Mouse (Mus musculus): ENCODE data around the gene Smarcb1.
"Not testable (repeated sequence)": the region's sequence is repeated elsewhere in the genome, so short reads cannot be mapped to it uniquely, and the experiment has no call there.

Gene Smarcb1

DNA sequence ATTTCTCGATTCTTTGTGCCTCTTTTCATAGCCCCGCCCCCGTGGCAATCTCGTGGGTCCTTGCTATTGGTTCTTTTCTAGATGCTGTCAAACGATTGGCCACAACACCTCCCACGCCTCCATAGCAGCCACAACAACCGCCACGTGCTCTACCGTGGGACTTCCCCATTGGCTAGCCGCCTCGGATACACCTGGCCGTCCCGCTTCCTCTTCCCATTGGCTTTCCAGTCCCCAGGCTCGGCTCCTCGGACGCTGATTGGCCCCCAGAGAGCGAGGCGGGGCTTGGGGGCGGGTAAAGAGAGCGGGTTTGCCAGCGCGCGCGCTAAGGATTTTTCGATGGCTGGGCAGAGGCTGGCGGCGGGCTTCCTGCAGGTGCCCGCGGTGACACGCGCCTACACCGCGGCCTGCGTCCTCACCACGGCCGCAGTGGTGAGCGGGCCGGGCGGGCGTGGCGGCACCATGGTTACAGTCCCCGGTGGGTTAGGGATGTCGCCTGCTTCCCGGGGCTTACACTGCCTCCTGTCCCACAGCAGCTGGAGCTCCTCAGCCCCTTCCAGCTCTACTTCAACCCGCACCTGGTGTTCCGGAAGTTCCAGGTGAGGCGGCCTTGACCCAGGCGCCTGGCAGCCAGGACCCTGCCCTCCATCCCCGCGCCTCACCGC, 28.2 kb downstream of the Smarcb1 start, which contains the start of gene Derl3:
Gene Derl3 (plus strand): TSS at position 325 of the 662 bp plus-strand sequence.
- peak; percentile 95 to 96 for DNase-seq (ENCODE audit: low read depth in 2 of 2, low spot score in 2 of 2)

DNA sequence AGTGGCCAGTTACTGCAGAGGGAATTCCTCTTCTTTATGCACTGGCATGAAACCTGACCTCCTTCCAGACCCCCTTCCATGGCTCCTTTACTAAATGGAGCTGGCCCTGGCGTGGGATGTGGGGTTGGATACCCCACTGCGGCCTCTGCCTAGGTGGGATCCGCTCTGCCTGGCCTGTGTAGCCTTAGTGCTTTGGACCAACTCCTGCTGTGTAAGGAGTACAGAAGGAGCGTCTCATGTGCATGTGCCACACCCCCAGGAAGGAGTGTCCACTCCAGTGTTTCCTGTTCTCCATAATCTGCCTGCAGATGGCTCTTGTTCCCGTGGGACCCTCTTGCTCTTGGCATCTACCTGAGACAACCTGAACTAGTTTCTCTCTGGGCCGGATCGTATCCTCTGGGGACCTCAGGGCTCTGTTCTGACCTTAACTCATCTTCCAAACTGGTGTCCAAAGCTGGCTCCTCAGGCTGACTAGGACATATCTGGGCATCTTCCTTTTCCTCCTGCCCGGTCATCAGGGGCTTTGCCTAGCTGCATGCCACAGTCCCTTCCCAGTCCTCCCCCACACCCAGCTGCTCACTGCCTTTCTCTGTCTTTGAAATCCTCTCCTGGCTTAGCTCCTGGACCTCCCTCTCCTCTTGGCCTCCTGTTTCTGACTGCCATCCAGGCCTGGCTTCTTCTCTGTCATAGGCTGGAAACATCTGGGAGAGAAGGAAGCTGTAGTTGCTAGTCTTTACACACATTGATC, 31.8 kb downstream of the Smarcb1 start:
- no peak for DNase-seq (ENCODE audit: low read depth in 2 of 2, low spot score in 2 of 2)

DNA sequence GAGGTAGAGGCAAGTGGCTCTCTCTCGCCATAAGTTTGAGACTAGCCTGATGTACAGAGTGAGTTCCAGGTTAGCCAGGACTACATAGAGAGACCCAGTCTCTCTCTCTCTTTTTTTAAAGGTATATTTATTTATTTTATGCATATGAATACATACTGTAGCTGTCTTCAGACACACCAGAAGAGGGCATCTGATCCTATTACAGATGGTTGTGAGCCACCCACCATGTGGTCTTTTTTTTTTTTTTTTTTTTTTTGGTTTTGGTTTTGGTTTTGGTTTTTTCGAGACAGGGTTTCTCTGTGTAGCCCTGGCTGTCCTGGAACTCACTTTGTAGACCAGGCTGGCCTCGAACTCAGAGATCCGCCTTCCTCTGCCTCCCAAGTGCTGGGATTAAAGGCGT, 33.9 kb downstream of the Smarcb1 start:
- DNase-seq (ENCODE audit: low read depth in 2 of 2, low spot score in 2 of 2): not testable (repeated sequence)

DNA sequence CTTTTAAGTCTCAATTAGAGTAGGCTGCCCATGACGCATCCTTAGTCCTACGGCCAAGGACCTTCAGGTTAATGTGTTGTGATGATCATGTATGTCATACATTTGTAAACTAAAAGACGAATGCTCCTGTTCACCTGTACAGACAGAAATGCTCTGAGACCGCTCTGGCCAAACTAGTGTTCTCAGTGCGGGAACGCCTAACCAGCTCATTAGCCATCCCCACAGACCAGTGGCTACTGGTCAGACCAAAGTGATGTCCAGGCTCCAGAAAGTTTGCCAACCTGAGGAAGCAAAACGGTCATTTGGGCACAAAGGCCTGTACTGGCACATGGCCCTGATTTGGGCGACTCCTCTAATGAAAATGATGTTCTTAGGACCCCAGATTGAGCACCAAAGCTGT, 36.7 kb downstream of the Smarcb1 start:
- DNase-seq (ENCODE audit: low read depth in 2 of 2, low spot score in 2 of 2): no peak

DNA sequence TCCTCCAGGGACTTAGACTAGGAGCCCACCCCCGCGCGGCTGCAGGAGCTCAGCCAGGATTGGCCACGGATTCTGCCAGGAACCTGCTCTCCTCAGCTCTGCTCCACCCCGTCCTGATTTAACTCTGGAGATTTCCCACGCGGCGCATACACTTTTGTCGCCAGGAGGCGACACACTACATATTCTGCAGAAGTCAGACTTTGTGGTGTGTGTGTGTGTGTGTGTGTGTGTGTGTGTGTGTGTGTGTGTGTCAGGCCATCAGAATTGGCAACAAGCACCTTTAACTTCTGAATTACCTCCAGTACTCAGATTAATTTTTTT, 38.2 kb downstream of the Smarcb1 start:
- peak; percentile 56 to 66 for DNase-seq (ENCODE audit: low read depth in 2 of 2, low spot score in 2 of 2)

DNA sequence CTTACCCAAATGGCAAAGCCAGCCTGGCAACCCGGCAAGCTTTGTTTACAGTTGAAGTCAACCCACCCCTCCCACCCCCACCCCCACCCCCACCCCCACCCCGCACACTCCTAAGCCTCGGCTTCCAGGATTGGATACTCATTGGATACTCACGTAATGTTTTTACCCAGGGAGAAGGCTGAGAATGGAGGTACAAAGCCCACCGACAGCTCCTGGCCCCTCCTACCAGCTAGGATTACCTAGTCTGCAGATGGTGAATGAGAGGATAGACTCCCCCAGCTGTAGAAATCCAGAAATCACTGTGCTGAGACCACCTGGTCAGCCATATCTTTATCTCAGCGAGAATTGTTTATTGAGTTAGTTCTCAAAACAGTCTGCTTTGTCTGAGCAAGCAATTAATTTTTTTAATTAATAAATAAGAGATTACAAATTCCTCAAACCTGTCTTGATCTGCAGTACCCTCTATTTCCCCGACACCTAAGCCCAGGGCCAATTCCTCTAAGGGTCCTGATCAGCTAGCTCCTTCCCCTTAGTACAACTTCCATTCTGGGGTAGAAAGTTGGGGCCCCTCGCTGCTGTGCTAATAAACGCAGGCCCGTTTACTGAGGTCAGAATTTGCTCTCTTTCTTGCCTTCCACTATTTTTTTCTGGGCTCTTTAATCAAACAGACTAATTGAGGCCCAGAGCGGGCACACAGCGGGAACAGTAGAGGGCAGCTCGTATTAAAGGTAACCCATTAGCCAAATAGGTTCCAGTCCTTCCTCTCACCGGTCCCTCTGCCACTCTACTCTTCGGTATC, 38.8 kb downstream of the Smarcb1 start:
- DNase-seq (ENCODE audit: low read depth in 2 of 2, low spot score in 2 of 2): no peak

DNA sequence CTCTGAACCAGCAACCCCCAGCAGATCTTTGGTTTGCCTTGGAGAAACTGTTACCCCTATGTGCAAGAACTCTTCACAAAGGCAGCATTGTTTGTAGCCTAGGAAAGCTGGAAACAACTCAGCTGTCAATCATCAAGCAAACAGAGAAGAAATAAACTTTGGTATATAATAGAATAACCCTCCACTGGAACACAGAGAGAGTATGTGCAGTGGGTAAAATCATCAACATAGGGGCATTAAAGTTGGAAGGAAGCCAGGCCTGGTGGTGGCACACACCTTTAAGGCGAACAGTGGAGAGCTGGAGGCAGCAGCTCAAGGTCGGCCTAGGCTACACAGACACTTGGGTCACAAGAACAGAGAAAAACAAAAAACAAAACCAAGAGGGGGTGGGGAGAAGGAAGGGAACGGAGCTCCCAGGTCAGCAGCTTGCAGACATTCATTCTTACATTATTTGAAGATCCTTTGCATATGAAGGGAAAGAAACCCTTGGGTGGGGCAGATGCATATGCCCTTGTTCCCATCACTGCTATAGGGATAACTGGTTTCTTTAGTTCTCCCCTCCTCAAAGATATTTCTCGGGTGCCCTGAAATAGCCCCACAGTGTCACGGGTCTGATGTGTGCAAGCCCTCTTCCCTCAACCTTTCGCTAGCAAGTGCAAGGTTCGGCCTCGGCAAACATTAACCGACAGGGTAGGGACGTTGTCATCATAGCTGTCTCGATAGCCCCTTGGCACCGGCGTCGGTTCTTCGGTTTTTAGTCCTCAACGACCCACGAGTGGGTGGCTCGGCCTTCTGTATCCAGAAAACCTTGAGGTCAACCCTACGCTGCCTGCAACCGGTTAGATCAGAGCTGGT, 39.6 kb downstream of the Smarcb1 start:
- DNase-seq (ENCODE audit: low read depth in 2 of 2, low spot score in 2 of 2): no peak

DNA sequence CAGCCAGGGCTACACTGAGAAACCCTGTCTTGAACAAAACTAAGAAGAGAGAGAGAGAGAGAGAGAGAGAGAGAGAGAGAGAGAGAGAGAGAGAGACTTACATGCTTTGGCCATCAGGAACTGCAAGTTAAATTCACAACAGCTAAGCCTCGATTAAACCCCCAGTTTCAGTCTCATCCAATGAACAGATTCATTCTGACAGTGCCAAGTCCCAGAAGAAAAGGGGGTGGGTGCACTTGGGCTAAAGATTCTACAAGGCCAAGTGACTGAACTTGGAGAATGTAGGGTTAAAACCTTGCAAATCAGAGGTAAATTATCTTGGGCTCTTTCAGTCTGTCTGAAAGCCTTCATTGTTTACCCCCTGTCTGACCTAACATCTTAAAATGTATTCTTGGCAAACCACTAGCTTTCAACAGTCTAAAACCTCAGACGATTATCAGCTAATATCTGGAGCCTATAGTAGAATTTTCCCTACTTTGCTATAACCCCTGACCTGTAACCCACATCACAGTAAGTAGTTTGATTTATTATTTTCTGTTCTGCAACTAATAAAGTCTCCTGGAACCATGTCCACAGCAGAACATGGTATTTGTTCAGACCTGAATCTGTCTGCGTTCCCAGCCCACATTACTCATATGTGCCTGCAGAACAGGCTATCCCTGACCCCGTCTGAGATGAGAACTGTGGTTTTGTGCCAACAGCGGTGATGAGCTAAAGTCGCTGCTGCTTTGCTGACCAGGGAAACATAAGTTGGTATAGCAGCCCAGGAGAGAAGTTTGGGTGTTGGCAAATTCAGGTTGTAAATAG, 40.4 kb downstream of the Smarcb1 start:
- no peak for DNase-seq (ENCODE audit: low read depth in 2 of 2, low spot score in 2 of 2)

DNA sequence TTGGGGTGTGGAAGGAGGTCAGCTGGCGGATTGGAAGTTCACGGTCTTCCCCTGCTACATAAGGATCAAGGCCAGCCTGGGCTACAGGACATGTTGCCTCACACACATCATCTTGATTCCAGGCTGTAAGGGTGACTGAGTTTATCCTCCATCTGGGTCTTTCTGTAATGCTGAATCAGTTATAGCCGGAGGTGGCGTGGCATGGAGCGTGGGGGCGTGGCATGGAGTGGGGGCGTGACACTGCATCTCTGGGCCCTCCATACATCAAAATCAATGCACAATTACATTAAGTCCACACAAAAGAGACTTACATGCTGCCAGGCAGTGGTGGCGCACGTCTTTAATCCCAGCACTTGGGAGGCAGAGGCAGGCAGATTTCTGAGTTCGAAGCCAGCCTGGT, 41.1 kb downstream of the Smarcb1 start:
- DNase-seq (ENCODE audit: low read depth in 2 of 2, low spot score in 2 of 2): no peak

DNA sequence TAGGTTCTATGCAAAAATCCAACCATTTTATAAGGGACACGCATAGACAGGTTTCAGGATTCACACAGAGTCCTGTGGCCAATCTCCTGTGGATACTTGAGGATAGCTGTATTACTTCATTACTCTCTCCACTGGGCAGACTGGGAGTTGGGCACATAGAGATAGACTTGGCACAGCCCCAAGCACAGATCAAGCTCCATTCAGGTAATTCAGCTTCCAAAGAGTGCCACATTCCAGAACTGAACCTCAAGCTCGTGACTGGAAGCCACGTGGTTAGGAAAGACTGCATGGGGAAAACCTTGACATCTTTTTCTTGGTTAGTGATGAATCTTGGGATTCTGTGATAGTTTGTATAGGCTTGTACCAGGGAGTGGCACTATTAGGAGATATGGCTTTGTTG, 42.6 kb downstream of the Smarcb1 start:
- DNase-seq (ENCODE audit: low read depth in 2 of 2, low spot score in 2 of 2): no peak

DNA sequence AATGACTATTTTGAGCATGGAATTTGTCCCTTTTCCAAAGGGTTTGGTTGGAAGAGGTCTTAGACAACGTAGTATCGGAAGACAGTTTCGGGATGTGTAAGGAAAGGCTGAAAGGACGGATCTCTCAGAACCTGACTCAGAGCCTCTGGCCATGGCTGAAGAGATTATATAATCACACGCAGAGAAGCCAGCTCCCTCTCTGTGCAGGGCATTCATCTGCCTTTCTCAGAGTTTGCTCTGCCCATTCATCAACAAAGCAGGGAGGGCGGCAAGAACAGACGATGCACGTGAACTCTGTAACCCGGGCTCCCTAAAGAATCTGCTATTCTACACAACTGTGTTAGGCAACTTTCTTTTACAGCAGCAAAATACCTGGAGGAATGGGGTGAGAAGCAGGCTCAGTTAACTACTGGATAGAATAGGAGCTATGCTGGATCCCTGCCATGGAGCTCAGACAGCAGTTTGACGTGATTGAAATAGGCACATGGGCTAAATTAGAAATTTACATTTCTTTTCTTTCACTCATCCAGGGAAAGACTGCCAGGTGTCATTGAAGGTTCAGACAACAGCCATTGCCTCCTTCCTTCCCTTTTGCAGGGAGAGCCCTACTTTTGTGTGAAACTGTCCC, 47.8 kb downstream of the Smarcb1 start:
- DNase-seq (ENCODE audit: low read depth in 2 of 2, low spot score in 2 of 2): no peak

DNA sequence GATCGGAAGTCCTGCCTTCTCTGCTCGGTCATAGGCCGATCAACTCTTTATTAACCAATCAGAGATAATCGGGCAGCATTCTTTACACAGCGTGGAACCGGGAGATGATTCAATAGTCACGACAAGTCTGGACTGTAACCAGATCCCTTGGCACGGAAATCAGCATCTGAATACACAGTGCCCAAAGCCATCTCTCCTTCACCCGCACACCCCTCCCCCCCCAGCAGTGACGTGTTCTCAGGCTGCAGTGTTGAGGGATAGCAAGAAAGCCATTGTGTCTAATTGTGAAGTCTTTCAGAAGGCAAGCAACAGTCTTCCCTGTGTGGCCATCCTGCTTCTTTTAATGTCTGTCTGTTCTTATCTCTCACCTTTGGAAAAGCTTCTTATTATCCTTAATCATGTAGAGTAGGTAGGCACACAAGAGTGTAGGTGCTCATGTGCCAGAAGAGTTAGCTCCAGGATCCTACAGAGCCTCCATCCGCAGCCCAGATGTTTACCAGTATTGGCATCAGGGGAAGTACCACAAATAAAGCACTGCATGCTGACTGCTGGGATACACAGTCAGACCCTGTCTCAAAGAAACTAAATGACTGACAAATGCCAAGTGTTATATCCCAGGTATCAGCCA, 48.4 kb downstream of the Smarcb1 start:
- no peak for DNase-seq (ENCODE audit: low read depth in 2 of 2, low spot score in 2 of 2)

DNA sequence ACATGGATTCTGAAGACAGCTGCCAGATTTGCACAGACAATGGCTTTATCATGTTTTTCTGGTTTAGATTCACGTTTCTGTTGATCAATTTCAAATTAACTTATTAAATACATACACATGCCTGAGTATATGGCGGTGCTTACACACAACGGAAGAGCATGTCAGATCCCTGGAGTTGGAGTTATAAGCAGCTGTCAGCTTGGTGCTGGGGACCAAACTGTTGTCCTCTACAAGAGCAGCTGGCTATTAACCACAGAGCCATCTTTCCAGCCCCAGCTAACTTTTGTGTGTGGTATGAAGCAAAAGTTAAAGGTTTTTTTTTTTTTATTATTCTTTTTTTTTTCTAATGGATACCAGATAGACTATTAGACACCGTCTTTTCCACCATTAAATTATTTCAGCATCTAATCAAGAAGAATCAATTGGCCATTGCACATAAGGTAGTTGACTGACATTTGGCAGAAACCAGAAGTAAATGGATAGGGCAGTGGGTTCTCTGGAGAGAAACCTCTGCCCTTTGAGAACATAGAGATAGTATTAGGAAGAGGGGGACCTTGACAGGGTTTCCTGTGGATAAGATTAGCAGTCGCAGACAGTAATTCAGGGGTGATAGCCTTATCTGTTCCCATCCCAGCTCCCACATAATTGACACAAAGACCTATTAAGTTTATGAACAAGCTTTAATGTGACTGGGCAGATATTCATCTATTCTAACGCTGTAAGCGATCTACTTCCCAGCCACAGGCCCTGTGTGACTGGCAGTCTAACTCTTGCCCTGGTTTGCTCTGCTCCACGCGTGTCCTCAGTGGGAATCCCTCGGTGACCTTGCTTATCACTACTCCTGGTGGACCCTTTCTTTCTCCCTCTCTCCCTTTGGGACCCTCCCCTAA, 49.1 kb downstream of the Smarcb1 start:
- no peak for DNase-seq (ENCODE audit: low read depth in 2 of 2, low spot score in 2 of 2)

DNA sequence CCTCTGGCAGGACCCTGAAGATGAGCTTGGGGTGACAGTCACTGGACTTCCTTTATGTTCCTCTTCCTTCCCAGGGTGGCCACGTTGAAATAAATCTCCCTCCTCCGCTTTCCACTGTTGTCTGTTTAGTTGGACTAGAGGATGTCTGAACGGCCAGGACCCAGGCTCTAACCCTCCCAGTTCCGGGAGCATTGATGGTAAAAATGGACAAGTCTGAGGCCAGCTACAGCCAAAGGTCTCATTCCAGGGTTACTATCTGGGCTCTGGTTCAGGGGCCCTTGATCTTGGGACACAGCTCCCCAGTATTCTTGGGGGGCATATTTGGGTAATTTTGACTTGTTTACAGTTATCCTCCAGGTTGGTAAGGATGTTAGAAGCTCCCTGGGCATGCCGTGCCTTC, 59.8 kb downstream of the Smarcb1 start:
- no peak for DNase-seq (ENCODE audit: low read depth in 2 of 2, low spot score in 2 of 2)

DNA sequence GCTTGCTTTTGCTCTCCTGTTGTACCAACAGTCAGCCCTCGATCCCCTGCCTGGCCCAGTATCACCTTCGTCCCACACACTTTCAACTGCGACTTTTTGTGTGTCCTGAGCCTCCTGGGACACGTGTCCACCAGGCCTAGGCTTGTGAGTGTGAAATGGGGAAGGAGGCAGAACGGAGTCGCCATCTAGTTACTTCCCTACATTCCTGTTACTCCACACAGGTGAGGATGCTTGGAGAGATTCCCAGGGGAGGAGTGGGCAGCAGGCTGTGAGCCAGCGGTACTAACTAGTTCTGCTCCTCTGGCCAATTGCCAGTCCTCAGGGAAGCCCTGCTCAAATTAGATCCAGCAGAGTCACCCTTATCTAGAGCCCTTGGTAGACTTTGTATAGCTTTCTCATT, 60.7 kb downstream of the Smarcb1 start:
- DNase-seq (ENCODE audit: low read depth in 2 of 2, low spot score in 2 of 2): no peak

DNA sequence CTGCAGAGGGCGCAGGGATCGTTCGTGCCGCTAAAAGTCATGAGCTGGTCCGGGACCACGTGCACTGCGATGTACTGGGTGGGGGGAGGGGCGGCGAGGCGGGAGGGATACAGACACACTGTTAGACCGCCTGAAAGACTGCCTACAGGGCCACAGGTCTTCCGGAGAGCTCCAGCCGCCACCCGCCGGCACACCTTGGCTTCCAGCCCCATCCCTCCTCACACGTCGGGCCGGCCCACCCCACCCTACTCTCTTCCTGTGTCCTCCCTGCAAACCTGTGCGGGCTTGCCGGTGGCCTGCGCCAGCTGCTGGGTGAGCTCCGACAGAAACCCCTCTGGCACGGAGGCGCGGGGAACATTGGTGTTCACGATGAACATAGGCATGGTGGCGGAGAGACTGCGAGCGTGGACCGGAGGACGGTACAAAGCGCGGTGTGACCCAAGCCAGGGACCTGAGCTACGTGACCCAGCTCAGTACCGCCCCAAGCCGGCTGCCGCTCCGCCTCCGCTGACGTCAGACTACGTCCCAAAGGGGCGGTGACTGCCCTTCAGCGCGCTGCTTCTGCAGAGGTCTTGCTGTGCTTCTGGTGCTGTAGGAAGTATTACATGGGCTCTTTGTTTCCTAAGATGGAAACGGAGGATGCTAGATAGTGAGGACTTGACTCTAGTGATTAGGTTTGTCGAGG, 61.5 kb downstream of the Smarcb1 start, which contains the start of gene Mif:
Gene Mif (minus strand): TSS at position 455 of the 685 bp plus-strand sequence.
- peak; percentile 78 to 87 for DNase-seq (ENCODE audit: low read depth in 2 of 2, low spot score in 2 of 2)

DNA sequence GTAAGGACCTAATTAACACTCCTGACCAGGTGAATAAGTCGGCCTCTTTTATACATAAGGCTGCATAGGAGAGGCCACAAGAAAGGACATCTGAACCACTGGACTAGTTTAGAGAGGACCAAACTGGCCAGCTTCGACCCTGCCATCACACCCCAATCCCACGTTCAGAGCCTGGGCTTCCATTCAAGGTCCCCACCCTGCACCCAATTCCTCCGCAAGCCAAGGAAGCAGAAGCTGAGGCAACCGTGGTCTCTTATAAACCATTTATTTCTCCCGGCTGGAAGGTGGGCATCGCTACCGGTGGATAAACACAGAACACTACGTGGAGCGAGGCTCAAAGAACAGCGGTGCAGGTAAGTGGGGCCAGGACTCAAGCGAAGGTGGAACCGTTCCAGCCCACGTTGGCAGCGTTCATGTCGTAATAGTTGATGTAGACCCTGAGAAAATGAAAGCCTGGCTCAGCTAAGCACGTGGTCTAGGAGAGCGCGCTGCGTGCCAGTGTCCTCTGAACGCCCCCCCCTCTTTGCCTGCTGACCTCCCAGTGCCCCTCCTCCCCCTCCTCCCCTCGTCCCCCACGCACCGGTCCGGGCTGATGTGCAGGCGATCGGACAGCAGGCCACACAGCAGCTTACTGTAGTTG, 62.2 kb downstream of the Smarcb1 start:
- DNase-seq (ENCODE audit: low read depth in 2 of 2, low spot score in 2 of 2): no peak
